Mouse (Mus musculus) midbrain, embryonic 16.5 days (tissue): ENCODE results near the gene Mfrp. TPM values are rescaled to one million over a fixed set of nuclear protein-coding genes. Genes with fewer than 3 reads are reported as not detected.
A peak's percentile ranks its signal among the peaks of the same experiment; 100 is the strongest.

Experiments used
- ATAC-seq: fragments of 200-750 bp; cut with Nextera tagmentation; 2 replicates; pipeline ENCODE4 v1.8.0; 2017; ENCODE audit warnings: moderate TSS enrichment
- H3K27ac ChIP-seq: fragments of 300-500 bp; sonication (generic); 2 replicates; pipeline ENCODE4 v1.5.1; 2014; ENCODE audit warnings: mild to moderate bottlenecking, low read length, mixed read lengths
- H3K27me3 ChIP-seq: fragments of 300-500 bp; sonication (generic); 2 replicates; pipeline ENCODE4 v1.6.1; 2014; ENCODE audit warnings: low read depth, low read length, mixed read lengths; ENCODE audit not compliant: control insufficient read depth, insufficient read depth
- H3K36me3 ChIP-seq: fragments of 300-500 bp; sonication (generic); 2 replicates; pipeline ENCODE4 v1.6.1; 2014; ENCODE audit warnings: mild to moderate bottlenecking, low read length, moderate library complexity, mixed read lengths; ENCODE audit not compliant: control insufficient read depth, insufficient read depth
- H3K4me1 ChIP-seq: fragments of 300-500 bp; sonication (generic); 2 replicates; pipeline ENCODE4 v1.6.1; 2014; ENCODE audit warnings: mild to moderate bottlenecking, low read length, mixed read lengths; ENCODE audit not compliant: control insufficient read depth, insufficient read depth
- H3K4me2 ChIP-seq: fragments of 300-500 bp; sonication (generic); 2 replicates; pipeline ENCODE4 v1.6.1; 2014; ENCODE audit warnings: mild to moderate bottlenecking, low read length, mixed read lengths
- H3K4me3 ChIP-seq: fragments of 300-500 bp; sonication (generic); 2 replicates; pipeline ENCODE4 v1.5.1; 2014; ENCODE audit warnings: low read depth, mild to moderate bottlenecking, low read length, moderate library complexity, mixed read lengths
- H3K9ac ChIP-seq: fragments of 300-500 bp; sonication (generic); 2 replicates; pipeline ENCODE4 v1.6.1; 2014; ENCODE audit warnings: low read depth, low read length, mixed read lengths
- H3K9me3 ChIP-seq: fragments of 300-500 bp; sonication (generic); replicated peaks from 2 replicates; pipeline ENCODE4 v1.6.1; 2014; ENCODE audit warnings: mild to moderate bottlenecking, low read length, mixed read lengths; ENCODE audit not compliant: control insufficient read depth, poor library complexity, severe bottlenecking
- WGBS: fragments of 180-500 bp; shearing (Covaris S2); extraction: QIAGEN DNeasy Blood & Tissue Kit; methylation state at CpG from one replicate; pipeline ENCODE4 v1.1.7; 2014; 5-methylcytosine and 5-hydroxymethylcytosine counted together
- polyA plus RNA-seq: library from polyadenylated mRNA; unstranded; fragments of >200 nt; fragmentation: Nextera tagmentation; extraction: Ambion mirVana; gene quantifications from 2 replicates; pipeline ENCODE4 v1.2.1, GENCODE M21; 2015

The Mfrp gene
- polyA plus RNA-seq, 1 experiment from 2014 or later: 0.16 TPM

DNA sequence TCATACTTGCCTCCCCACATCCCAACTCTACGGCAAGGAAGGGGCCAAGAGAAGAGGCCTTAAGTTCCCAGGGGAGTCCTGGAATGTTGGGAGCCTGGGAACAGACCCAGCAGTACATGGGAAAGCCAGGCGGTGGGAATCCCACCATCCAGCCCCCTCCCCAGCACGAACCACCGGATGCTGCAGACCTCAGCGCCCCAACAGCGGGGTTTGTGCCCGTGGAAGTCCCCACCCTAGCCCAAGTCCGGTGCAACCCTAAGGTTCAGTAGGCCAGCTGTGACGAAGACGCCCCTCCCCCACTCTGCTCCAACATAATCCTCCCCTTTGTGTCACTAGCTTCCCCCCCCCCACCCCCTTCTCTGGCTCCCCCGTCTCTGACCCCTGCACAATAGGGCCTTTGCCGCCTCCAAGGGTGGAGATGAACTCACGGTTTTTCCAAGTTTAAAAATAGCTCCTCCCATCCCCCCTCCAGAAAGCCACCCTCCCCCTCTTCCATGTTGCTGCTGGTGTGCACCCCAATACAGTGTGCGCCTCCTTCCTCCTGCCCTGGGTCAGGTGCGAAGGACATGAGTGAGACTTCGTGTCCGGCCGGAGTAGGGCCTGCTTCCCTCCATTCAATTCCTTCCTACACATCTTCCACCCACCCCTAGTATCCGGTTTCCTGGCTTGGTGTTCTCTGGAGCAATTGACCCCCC, 29.2 kb downstream of the Mfrp start:
- Histone ChIP-seq H3K9ac (no peak overlapping the region), H3K27ac (no peak overlapping the region)
- 13% methylated on average over 19 of the region's 19 CpGs for WGBS

DNA sequence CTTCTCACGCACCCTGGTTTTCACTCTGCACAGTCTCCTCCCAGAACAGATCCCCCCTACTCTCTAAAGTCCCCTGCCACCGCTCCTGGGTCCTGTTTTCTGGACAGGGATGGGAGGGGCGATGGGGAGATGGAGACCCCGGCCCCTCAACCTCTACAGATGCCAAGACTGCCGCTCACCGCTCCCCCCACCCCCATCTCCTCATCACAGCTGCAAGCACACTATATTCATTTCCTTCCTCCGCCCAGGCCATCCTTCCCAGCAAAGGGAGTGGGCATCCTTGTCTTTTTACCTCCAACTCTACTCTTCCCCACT, 29.7 kb downstream of the Mfrp start:
- no peaks in the 10 kb centered on the region for H3K36me3 ChIP-seq
- H3K27me3 ChIP-seq: peaks cover 42% of the 10 kb centered on the region
- H3K4me2 ChIP-seq: no peak overlapping the region
- 42% methylated on average over 7 of the region's 7 CpGs for WGBS
- ATAC-seq: no peak
- no peaks in the 10 kb centered on the region for H3K9me3 ChIP-seq
- no peak overlapping the region for H3K4me3 ChIP-seq
- H3K4me1 ChIP-seq: peaks cover 24% of the 10 kb centered on the region
- H3K9ac ChIP-seq: no peak overlapping the region
- H3K27ac ChIP-seq: no peak overlapping the region

More for the DNA sequence above, 29.2 kb downstream of the Mfrp start:
- Histone ChIP-seq H3K4me3 (no peak overlapping the region), H3K4me2 (peak overlapping the region; percentile 55), H3K9me3 (no peaks in the 10 kb centered on the region), H3K27me3 (peaks cover 38% of the 10 kb centered on the region), H3K4me1 (peaks cover 26% of the 10 kb centered on the region), H3K36me3 (no peaks in the 10 kb centered on the region)
- no peak for ATAC-seq

GRCm38 (mm10) chr9:44132200-44132599, 30.7 kb downstream of the Mfrp start:
- Histone ChIP-seq H3K4me3 (no peak overlapping the region), H3K4me1 (peaks cover 22% of the 10 kb centered on the region), H3K27me3 (peaks cover 42% of the 10 kb centered on the region), H3K9me3 (no peaks in the 10 kb centered on the region), H3K4me2 (no peak overlapping the region), H3K27ac (no peak overlapping the region), H3K9ac (no peak overlapping the region), H3K36me3 (no peaks in the 10 kb centered on the region)
- ATAC-seq: no peak
- WGBS: 73% methylated on average over 5 of the region's 5 CpGs

DNA sequence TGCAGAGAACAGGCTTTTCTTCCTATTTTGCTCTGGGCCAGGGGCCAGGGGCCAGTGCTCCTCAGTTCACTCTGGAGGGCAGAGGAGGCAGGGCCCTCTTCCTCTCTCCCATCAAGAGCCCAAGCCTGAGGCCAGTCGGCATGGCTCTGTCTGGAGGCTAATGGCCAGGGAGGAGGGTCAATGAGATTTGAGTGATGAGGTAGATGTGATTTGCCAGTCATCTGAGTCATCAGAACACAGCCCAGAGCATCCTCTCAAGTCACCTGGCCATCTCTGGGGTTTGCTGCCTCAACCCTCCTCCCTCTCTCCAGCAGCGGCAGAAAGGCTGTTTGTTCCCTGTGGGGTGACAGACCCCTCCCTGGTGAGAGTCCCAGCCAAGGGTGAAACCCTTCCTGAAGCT, 31.8 kb downstream of the Mfrp start:
- no peak overlapping the region for H3K9ac ChIP-seq

DNA sequence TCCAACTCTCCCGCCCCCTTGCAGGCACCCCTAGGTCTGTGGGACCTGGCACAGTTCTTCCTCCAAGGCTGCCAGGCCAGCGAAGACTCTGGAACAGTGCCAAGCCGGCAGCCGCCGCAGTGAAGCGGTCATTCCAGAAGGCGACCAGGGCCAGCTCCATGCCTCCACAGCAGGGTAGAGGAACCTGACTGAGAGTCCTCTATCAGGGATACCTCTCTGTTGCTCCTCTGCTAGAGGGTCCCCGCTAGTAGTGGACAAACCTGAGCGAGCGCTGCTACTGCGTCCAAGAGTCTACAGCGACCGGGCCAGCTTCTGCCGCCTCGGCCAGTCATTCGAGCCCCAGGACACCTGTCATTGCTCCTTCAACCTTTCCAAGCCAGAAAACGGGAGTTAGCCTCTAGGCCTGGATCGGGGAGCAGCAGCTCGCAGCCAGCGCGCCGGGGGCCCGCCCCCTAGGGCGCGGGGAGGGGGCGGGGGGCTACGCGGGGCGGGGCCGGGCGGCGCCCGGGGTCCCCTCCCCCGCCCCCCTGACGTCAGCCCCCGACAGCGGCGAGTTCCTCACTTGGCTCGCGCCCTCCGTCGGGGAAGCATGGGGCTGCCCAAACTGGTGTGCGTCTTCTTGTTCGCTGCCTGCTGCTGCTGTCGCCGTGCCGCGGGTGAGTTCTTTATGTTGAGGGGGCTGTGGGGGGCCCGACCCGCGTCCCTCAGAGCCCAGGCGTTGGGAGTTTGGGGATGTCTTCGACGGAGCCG, 32.7 kb downstream of the Mfrp start, which contains the start of gene Mcam:
Gene Mcam (plus strand): TSS at position 369 of the 750 bp plus-strand sequence.
- WGBS: under 1% methylated on average over 39 of the region's 55 CpGs
- ATAC-seq: 0 out of 2 replicates have a peak, but pooled peaks have one; percentile 21
- peak within 1 kb of the TSS; percentile 77 for H3K4me2 ChIP-seq
- H3K27me3 ChIP-seq: peaks cover 41% of the 10 kb centered on the region
- no peak within 1 kb of the TSS for H3K27ac ChIP-seq
- no peaks in the 10 kb centered on the region for H3K36me3 ChIP-seq
- H3K4me1 ChIP-seq: peaks cover 22% of the 10 kb centered on the region
- H3K9ac ChIP-seq: peak within 1 kb of the TSS; percentile 60
- H3K9me3 ChIP-seq: no peaks in the 10 kb centered on the region
- peak within 1 kb of the TSS; percentile 43 for H3K4me3 ChIP-seq

More for the DNA sequence above, 31.8 kb downstream of the Mfrp start:
- peaks cover 42% of the 10 kb centered on the region for H3K27me3 ChIP-seq
- 22% methylated on average over 2 of the region's 2 CpGs for WGBS
- H3K36me3 ChIP-seq: no peaks in the 10 kb centered on the region
- peak overlapping the region; percentile 77; the same call in 1 of the 2 replicates for H3K4me2 ChIP-seq
- peaks cover 22% of the 10 kb centered on the region for H3K4me1 ChIP-seq
- no peak overlapping the region for H3K27ac ChIP-seq
- no peaks in the 10 kb centered on the region for H3K9me3 ChIP-seq
- no peak for ATAC-seq
- H3K4me3 ChIP-seq: no peak overlapping the region

GRCm38 (mm10) chr9:44134851-44135730, 33.6 kb downstream of the Mfrp start:
- H3K27ac ChIP-seq: no peak overlapping the region
- H3K27me3 ChIP-seq: peaks cover 35% of the 10 kb centered on the region
- H3K4me3 ChIP-seq: peak overlapping the region; percentile 43
- H3K9me3 ChIP-seq: no peaks in the 10 kb centered on the region
- H3K36me3 ChIP-seq: no peaks in the 10 kb centered on the region
- WGBS: 3% methylated on average over 46 of the region's 49 CpGs
- 0 out of 2 replicates have a peak, but pooled peaks have one; percentile 33 for ATAC-seq
- peak overlapping the region; percentile 60 for H3K9ac ChIP-seq
- peaks cover 17% of the 10 kb centered on the region for H3K4me1 ChIP-seq
- peak overlapping the region; percentile 77 for H3K4me2 ChIP-seq

DNA sequence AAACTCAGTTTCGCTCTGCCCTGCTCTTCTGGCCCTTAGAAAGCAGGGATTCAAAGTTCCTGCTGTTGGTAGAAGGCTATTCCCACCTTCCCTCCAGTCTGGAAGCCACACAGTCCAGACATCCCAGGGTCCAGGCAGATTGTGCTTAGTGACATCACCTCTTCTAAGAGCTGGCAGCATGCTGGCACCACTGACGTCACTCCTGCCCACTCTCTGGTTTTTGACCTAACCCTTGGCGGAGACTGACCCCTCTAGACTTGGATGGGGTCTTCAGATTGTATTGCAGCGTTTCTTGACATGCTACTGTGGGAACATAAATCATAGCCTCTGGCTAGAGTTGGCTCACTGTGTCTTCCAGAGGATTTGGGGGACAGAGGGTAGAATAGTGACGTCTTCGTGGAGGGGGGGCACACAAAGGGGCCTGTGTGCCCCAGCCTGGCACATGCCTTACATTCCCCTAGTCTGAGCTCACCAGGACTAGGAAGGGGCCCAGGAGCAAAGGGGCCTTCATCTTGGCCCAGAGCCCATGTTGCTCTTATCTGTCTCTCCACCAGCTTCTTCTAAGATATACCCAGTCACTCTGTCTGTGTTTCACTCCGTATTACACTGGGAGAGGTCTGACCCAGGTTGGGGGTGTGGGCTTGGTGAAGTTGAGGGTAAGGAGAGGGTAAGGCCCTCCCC, 34.3 kb downstream of the Mfrp start:
- no peak overlapping the region for H3K27ac ChIP-seq
- H3K9ac ChIP-seq: no peak overlapping the region
- no peak for ATAC-seq

GRCm38 (mm10) chr9:44137846-44138245, 36.3 kb downstream of the Mfrp start:
- Histone ChIP-seq H3K27ac (no peak overlapping the region), H3K9me3 (no peaks in the 10 kb centered on the region)
- WGBS: 77% methylated on average over 4 of the region's 4 CpGs

More for the DNA sequence above, 34.3 kb downstream of the Mfrp start:
- Histone ChIP-seq H3K9me3 (no peaks in the 10 kb centered on the region), H3K4me1 (peaks cover 15% of the 10 kb centered on the region), H3K4me2 (no peak overlapping the region), H3K27me3 (peaks cover 35% of the 10 kb centered on the region), H3K4me3 (no peak overlapping the region), H3K36me3 (no peaks in the 10 kb centered on the region)
- WGBS: 59% methylated on average over 7 of the region's 7 CpGs

More at GRCm38 (mm10) chr9:44137846-44138245, 36.3 kb downstream of the Mfrp start:
- Histone ChIP-seq H3K36me3 (no peaks in the 10 kb centered on the region), H3K4me1 (peaks cover 15% of the 10 kb centered on the region), H3K9ac (no peak overlapping the region), H3K27me3 (peaks cover 24% of the 10 kb centered on the region), H3K4me2 (no peak overlapping the region), H3K4me3 (no peak overlapping the region)
- ATAC-seq: no peak
